Mouse (Mus musculus): ENCODE data around the gene Lhfpl5. TPM values are rescaled to one million over a fixed set of nuclear protein-coding genes. Genes with fewer than 3 reads are reported as not detected.

Gene Lhfpl5
- total and polyA plus RNA-seq, 2 experiments from 2014 or later: 21.0 to 28.6 TPM

DNA sequence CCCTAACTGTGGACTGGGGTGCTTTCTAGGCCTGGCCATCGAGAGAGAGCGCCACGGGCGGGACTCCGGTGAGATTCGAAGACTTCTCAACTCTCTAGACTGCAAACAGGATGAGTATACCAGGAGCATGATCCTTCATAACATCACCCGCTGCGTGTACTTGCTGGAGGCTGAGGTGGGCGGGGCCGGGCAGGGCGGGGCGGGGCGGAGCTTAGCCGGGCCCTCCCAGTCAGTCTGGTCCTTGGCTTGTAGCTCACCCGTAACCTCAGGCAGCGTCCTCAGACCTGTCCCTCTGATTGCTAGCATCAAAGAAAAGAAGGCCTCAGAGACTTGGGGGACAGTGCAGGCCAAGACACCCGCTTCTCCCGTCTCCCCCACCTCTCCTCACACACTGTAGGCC, 43.5 kb upstream of the Lhfpl5 start:
- TF ChIP-seq CTCF (IDR thresholded peaks at IDR 0.05): no peak
- Histone ChIP-seq H3K4me3 (ENCODE audit: low read depth, low read length) (no peak overlapping the region), H3K9ac (replicated peaks; ENCODE audit: low read length, poor library complexity, severe bottlenecking) (no peak overlapping the region), H3K9me3 (ENCODE audit: low read length) (no peaks in the 10 kb centered on the region), H3K4me1 (ENCODE audit: insufficient read depth, low read length) (no peaks in the 10 kb centered on the region; the same call in 1 of the 2 replicates), H3K27me3 (ENCODE audit: insufficient read depth, low read length) (no peaks in the 10 kb centered on the region; the same call in 1 of the 2 replicates), H3K36me3 (ENCODE audit: insufficient read depth, low read length) (no peaks in the 10 kb centered on the region), H3K27ac (ENCODE audit: low read depth, low read length) (no peak overlapping the region), H3K4me2 (ENCODE audit: low read depth, low read length, poor library complexity, severe bottlenecking) (no peak overlapping the region)
- 17% methylated on average over 18 of the region's 18 CpGs for WGBS
- DNase-seq (ENCODE audit: low spot score) (no peak), ATAC-seq (ENCODE audit: low FRiP score) (no peak)

DNA sequence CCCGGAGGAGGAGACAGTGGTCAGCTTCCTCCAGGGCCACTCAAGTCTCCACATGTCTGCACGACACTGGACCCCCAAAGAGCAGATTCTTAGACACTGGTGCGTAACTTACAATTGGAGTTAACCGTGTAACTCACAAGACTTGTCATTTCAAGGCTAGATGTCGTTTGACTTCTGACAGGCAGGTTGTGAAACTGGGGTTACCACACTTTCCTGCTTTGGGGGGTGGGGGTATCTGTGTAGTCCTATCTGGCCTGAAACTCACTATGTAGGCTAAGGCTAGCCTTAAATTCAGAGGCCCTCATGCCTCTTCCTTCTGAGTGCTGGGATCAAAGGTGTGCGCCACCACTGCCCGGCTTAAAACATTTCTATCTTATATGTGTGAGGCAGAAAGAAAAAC, 42.9 kb upstream of the Lhfpl5 start:
- no peak for ATAC-seq (ENCODE audit: low FRiP score)
- Histone ChIP-seq H3K27me3 (ENCODE audit: insufficient read depth, low read length) (no peaks in the 10 kb centered on the region; the same call in 1 of the 2 replicates), H3K27ac (ENCODE audit: low read depth, low read length) (no peak overlapping the region), H3K9ac (replicated peaks; ENCODE audit: low read length, poor library complexity, severe bottlenecking) (no peak overlapping the region), H3K4me1 (ENCODE audit: insufficient read depth, low read length) (no peaks in the 10 kb centered on the region; the same call in 1 of the 2 replicates), H3K4me3 (ENCODE audit: low read depth, low read length) (no peak overlapping the region), H3K36me3 (ENCODE audit: insufficient read depth, low read length) (no peaks in the 10 kb centered on the region), H3K4me2 (ENCODE audit: low read depth, low read length, poor library complexity, severe bottlenecking) (no peak overlapping the region), H3K9me3 (ENCODE audit: low read length) (no peaks in the 10 kb centered on the region)
- no peak for DNase-seq (ENCODE audit: low spot score)
- no peak for TF ChIP-seq CTCF (IDR thresholded peaks at IDR 0.05)
- WGBS: 88% methylated on average over 7 of the region's 7 CpGs

DNA sequence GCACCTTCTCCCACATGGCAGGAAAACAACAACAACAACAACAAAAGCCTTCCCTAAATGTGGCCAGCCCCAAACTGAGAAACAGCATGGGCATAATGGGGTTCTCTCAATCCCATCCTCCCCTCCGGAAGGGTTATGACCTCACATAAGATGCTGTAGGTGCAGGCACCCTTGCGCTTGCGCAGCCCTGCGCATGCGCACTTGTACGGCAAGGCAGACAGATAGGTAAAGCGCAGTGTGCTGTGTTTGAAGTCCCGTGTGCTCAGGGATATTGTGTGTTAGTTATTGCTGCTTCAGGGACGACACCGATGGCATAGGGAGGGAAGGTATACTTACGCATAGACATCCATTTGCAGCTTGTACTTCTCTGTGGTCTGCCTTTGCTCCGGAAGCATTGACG, 42.1 kb upstream of the Lhfpl5 start:
- ATAC-seq (ENCODE audit: low FRiP score): no peak
- no peak overlapping the region for H3K27ac ChIP-seq (ENCODE audit: low read depth, low read length)

DNA sequence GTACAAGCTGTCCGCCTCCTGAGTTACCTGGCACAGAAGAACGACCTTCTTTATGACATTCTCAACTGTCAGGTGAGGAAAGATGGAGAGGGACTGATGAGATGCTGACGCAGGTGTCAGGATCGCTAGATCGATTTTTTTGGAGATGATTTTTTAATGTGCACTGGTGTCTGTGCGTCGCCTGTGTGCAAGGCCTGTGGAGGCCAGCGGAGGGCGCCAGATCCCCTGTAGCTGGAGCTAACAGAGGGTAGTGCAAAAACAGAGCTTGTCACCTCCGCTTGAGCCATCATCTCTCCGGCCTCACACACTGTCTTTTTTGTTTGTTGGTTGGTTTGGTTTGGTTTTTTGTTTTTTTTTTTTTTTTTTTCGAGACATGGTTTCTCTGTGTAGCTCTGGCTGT, 37.6 kb upstream of the Lhfpl5 start:
- TF ChIP-seq CTCF (IDR thresholded peaks at IDR 0.05): 0 out of 2 replicates have a peak, but pooled peaks have one; percentile 2
- no peaks in the 10 kb centered on the region; the same call in 1 of the 2 replicates for H3K27me3 ChIP-seq (ENCODE audit: insufficient read depth, low read length)
- WGBS: 50% methylated on average over 12 of the region's 12 CpGs
- H3K4me2 ChIP-seq (ENCODE audit: low read depth, low read length, poor library complexity, severe bottlenecking): no peak overlapping the region
- DNase-seq (ENCODE audit: low spot score): no peak
- H3K9me3 ChIP-seq (ENCODE audit: low read length): peaks cover 18% of the 10 kb centered on the region
- H3K4me3 ChIP-seq (ENCODE audit: low read depth, low read length): no peak overlapping the region
- no peak overlapping the region for H3K27ac ChIP-seq (ENCODE audit: low read depth, low read length)
- H3K9ac ChIP-seq (replicated peaks; ENCODE audit: low read length, poor library complexity, severe bottlenecking): no peak overlapping the region
- no peaks in the 10 kb centered on the region for H3K4me1 ChIP-seq (ENCODE audit: insufficient read depth, low read length)
- H3K36me3 ChIP-seq (ENCODE audit: insufficient read depth, low read length): no peaks in the 10 kb centered on the region
- no peak for ATAC-seq (ENCODE audit: low FRiP score)

More for the DNA sequence above, 42.1 kb upstream of the Lhfpl5 start:
- Histone ChIP-seq H3K4me3 (ENCODE audit: low read depth, low read length) (no peak overlapping the region), H3K9me3 (ENCODE audit: low read length) (0 out of 2 replicates have a peak, but pooled peaks cover 1% of the 10 kb centered on the region), H3K4me1 (ENCODE audit: insufficient read depth, low read length) (no peaks in the 10 kb centered on the region), H3K4me2 (ENCODE audit: low read depth, low read length, poor library complexity, severe bottlenecking) (no peak overlapping the region), H3K27me3 (ENCODE audit: insufficient read depth, low read length) (no peaks in the 10 kb centered on the region; the same call in 1 of the 2 replicates), H3K9ac (replicated peaks; ENCODE audit: low read length, poor library complexity, severe bottlenecking) (no peak overlapping the region), H3K36me3 (ENCODE audit: insufficient read depth, low read length) (no peaks in the 10 kb centered on the region)
- TF ChIP-seq CTCF (IDR thresholded peaks at IDR 0.05): no peak
- 90% methylated on average over 13 of the region's 13 CpGs for WGBS
- DNase-seq (ENCODE audit: low spot score): no peak

DNA sequence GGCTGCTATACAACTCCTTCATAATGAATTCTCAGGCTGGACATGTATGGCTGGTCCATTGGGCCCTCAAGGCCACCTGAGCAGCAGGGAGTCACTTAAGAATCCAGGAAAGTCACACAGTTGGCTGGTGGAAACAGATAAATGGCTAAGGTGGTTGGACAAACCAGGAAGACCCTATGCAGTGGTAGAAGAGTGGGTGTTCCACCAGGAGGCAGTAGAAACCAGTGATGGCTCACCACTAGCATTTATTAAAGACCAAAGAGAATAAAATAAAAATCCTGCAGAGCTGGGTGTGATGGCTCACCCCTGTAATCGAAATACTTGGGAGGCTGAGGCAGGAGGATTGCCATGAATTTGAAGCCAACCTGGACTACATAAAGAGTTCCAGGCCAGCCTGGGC, 28.5 kb upstream of the Lhfpl5 start:
- no peak overlapping the region for H3K27ac ChIP-seq (ENCODE audit: low read depth, low read length)
- H3K4me1 ChIP-seq (ENCODE audit: insufficient read depth, low read length): no peaks in the 10 kb centered on the region
- no peak for TF ChIP-seq CTCF (IDR thresholded peaks at IDR 0.05)
- no peaks in the 10 kb centered on the region for H3K36me3 ChIP-seq (ENCODE audit: insufficient read depth, low read length)
- no peak for ATAC-seq (ENCODE audit: low FRiP score)
- H3K9ac ChIP-seq (replicated peaks; ENCODE audit: low read length, poor library complexity, severe bottlenecking): no peak overlapping the region
- H3K27me3 ChIP-seq (ENCODE audit: insufficient read depth, low read length): no peaks in the 10 kb centered on the region
- H3K4me2 ChIP-seq (ENCODE audit: low read depth, low read length, poor library complexity, severe bottlenecking): no peak overlapping the region
- H3K4me3 ChIP-seq (ENCODE audit: low read depth, low read length): no peak overlapping the region
- DNase-seq (ENCODE audit: low spot score): no peak
- H3K9me3 ChIP-seq (ENCODE audit: low read length): no peaks in the 10 kb centered on the region
- WGBS: 75% methylated on average over 1 of the region's 1 CpGs

DNA sequence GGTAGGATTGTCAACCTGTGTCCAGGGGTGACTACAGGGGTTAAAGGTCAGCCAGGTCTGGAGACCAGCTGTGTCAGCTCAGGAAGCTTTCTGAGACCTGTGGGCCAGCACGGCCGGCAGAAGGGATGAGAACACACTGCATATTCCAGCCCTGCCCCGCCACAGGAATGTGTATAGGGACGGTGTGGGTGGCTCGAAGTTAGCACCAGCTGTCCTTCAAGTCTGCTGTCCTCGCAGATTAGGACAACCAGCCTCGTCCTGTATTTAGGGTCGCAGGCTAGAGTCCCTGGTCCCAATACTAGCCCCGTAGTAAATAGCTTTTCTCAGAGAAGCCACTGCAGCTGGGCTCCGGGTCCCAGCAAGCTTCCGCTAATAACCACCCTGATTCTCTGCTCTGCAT, 26.9 kb upstream of the Lhfpl5 start:
- no peaks in the 10 kb centered on the region for H3K36me3 ChIP-seq (ENCODE audit: insufficient read depth, low read length)
- H3K4me1 ChIP-seq (ENCODE audit: insufficient read depth, low read length): no peaks in the 10 kb centered on the region
- H3K27ac ChIP-seq (ENCODE audit: low read depth, low read length): no peak overlapping the region
- DNase-seq (ENCODE audit: low spot score): no peak
- no peak for ATAC-seq (ENCODE audit: low FRiP score)
- H3K9ac ChIP-seq (replicated peaks; ENCODE audit: low read length, poor library complexity, severe bottlenecking): no peak overlapping the region
- no peak overlapping the region for H3K4me2 ChIP-seq (ENCODE audit: low read depth, low read length, poor library complexity, severe bottlenecking)
- H3K9me3 ChIP-seq (ENCODE audit: low read length): no peaks in the 10 kb centered on the region
- TF ChIP-seq CTCF (IDR thresholded peaks at IDR 0.05): no peak
- WGBS: 75% methylated on average over 11 of the region's 11 CpGs
- no peaks in the 10 kb centered on the region for H3K27me3 ChIP-seq (ENCODE audit: insufficient read depth, low read length)
- no peak overlapping the region for H3K4me3 ChIP-seq (ENCODE audit: low read depth, low read length)
